Mouse (Mus musculus): Measurements from ENCODE around the gene Myo16. TPM values are rescaled to one million over a fixed set of nuclear protein-coding genes. Genes with fewer than 3 reads are reported as not detected.

Gene Myo16
- polyA plus RNA-seq, 1 experiment from 2014 or later, result not detected

DNA sequence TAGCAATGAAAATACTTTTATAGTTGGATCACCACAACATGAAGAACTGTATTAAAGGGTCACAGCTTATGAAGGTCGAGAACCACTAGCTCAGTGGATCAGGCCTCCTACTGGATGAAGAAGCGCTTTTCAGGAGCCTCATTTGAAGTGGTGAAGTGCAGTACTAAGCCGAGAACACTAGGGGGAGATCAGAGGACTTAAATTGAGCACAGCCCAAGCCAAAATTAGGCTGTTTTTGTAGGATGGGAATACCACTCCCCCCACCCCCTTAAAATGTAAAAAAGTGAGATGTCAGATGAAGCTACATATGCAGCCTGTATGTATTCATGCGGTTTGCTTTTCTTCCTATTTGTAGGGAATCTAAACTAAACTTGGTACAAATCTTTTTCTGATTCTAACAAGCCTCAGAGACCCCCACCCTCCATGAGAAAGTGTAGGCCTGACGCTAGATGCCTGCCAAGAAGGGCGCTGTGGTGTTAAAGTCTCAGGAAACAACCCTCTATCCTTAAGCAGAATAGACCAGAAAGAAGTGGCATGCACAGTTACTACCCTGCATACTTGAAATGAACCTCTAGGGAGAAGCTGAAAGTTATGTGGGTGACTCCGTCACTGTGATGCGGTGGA lies 77.1 kb downstream of the Myo16 start:
- 46% methylated on average over 8 of the region's 8 CpGs for WGBS (ENCODE audit: insufficient replicate concordance)
- H3K9ac ChIP-seq, result no peak overlapping the region
- no peak overlapping the region for H3K4me3 ChIP-seq (replicated peaks)
- H3K9me3 ChIP-seq (replicated peaks), result no peaks in the 10 kb centered on the region
- no peak overlapping the region for H3K27ac ChIP-seq
- H3K27me3 ChIP-seq, result no peaks in the 10 kb centered on the region
- H3K36me3 ChIP-seq, result no peaks in the 10 kb centered on the region
- DNase-seq (peak; percentile 3), ATAC-seq (ENCODE audit: low read depth) (no peak)
- H3K4me1 ChIP-seq (replicated peaks), result no peaks in the 10 kb centered on the region
- H3K4me2 ChIP-seq, result no peak overlapping the region

DNA sequence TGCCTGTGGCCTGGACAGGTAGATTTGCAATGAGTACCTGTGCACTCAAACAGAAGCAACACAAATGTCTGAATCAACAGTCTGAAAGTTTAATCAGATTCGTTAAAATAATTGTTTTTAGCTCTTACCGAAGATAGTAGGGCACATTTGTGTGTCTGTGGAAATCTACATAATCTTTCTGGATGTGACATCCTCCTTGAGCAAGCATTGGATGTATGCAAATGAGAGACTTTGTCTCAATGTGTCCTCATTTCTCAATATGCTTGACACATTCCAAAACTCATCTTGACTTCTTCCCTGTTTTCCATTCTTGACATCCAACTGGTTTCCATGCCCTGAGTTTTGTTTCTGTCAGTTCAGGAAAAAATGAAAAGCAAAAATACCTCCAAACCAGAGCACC lies 80.8 kb downstream of the Myo16 start:
- no peak overlapping the region for H3K4me3 ChIP-seq (replicated peaks)
- no peak overlapping the region for H3K27ac ChIP-seq
- no peaks in the 10 kb centered on the region for H3K9me3 ChIP-seq (replicated peaks)
- WGBS (ENCODE audit: insufficient replicate concordance), result 55% methylated on average over 2 of the region's 2 CpGs
- H3K9ac ChIP-seq, result no peak overlapping the region
- ATAC-seq (ENCODE audit: low read depth), result no peak
- DNase-seq, result no peak
- no peak overlapping the region for H3K4me2 ChIP-seq
- no peaks in the 10 kb centered on the region for H3K27me3 ChIP-seq
- no peaks in the 10 kb centered on the region for H3K4me1 ChIP-seq (replicated peaks)
- H3K36me3 ChIP-seq, result no peaks in the 10 kb centered on the region

- H3K27ac ChIP-seq, result no peak overlapping the region
- WGBS (ENCODE audit: insufficient replicate concordance), result 35% methylated on average over 3 of the region's 3 CpGs
- no peak overlapping the region for H3K9ac ChIP-seq
These were observed 89.6 kb downstream of the Myo16 start for GRCm38 (mm10) chr8:10243344-10243743.

GRCm38 (mm10) chr8:10249156-10249555 lies 95.4 kb downstream of the Myo16 start:
- ATAC-seq (ENCODE audit: low read depth), result no peak

More at GRCm38 (mm10) chr8:10243344-10243743, 89.6 kb downstream of the Myo16 start:
- H3K4me2 ChIP-seq, result no peak overlapping the region
- no peaks in the 10 kb centered on the region for H3K9me3 ChIP-seq (replicated peaks)
- no peak overlapping the region for H3K4me3 ChIP-seq (replicated peaks)
- H3K27me3 ChIP-seq, result no peaks in the 10 kb centered on the region
- no peaks in the 10 kb centered on the region for H3K36me3 ChIP-seq
- ATAC-seq (ENCODE audit: low read depth), result no peak
- DNase-seq, result no peak
- no peaks in the 10 kb centered on the region for H3K4me1 ChIP-seq (replicated peaks)

DNA sequence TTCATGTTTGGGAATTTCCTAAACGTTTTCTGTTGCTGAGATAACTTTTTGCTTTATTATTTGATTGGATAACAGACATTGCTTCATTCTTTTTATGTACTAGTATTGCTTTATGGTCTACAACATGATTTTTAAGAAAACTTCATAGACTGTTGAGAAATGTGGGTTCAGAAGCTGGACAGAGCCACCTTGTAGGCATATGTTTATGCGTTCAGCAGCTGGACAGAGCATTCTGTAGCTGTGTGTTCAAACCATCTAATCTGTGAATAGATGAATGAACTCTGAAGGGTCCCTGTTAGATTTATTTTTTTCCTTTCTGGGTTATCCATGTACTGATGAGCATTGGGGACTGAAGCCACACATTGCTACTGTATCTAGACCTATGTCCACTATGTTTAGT lies 102.0 kb downstream of the Myo16 start:
- DNase-seq (no peak), ATAC-seq (ENCODE audit: low read depth) (no peak)
- no peaks in the 10 kb centered on the region for H3K27me3 ChIP-seq
- no peak overlapping the region for H3K9ac ChIP-seq
- H3K4me2 ChIP-seq, result no peak overlapping the region
- no peaks in the 10 kb centered on the region for H3K4me1 ChIP-seq (replicated peaks)
- no peak overlapping the region for H3K4me3 ChIP-seq (replicated peaks)
- 43% methylated on average over 2 of the region's 2 CpGs for WGBS (ENCODE audit: insufficient replicate concordance)
- H3K27ac ChIP-seq, result no peak overlapping the region
- H3K36me3 ChIP-seq, result no peaks in the 10 kb centered on the region
- H3K9me3 ChIP-seq (replicated peaks), result no peaks in the 10 kb centered on the region

More at GRCm38 (mm10) chr8:10249156-10249555, 95.4 kb downstream of the Myo16 start:
- Histone ChIP-seq H3K4me2 (no peak overlapping the region), H3K4me1 (replicated peaks) (no peaks in the 10 kb centered on the region), H3K9me3 (replicated peaks) (no peaks in the 10 kb centered on the region), H3K36me3 (no peaks in the 10 kb centered on the region), H3K4me3 (replicated peaks) (no peak overlapping the region), H3K27ac (no peak overlapping the region), H3K9ac (no peak overlapping the region), H3K27me3 (peaks cover 13% of the 10 kb centered on the region)
- 15% methylated on average over 15 of the region's 15 CpGs for WGBS (ENCODE audit: insufficient replicate concordance)
- DNase-seq, result no peak

DNA sequence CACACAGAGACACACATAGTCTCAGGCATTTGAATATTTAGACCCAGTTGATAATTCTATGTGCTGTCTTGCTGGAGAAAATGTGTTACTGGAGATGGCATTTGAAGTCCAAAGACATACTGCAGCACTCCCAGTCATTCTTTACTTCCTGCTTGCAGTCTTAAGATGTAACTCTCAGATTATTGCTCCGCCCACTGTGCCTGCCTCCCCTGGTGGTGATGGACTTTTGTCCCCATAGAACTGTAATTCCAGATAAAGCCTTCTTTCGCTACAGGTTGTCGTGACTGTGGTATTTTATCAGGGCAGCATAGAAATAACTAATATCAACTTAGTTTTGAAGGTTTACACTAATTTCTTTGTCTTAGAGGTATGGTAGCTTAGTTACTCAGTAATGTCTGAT lies 102.9 kb downstream of the Myo16 start:
- H3K9me3 ChIP-seq (replicated peaks), result no peaks in the 10 kb centered on the region
- H3K4me3 ChIP-seq (replicated peaks), result no peak overlapping the region
- no peaks in the 10 kb centered on the region for H3K36me3 ChIP-seq
- DNase-seq, result no peak
- H3K9ac ChIP-seq, result no peak overlapping the region
- no peak for ATAC-seq (ENCODE audit: low read depth)
- WGBS (ENCODE audit: insufficient replicate concordance), result 47% methylated on average over 3 of the region's 3 CpGs
- H3K27me3 ChIP-seq, result no peaks in the 10 kb centered on the region
- no peak overlapping the region for H3K27ac ChIP-seq
- no peak overlapping the region for H3K4me2 ChIP-seq
- no peaks in the 10 kb centered on the region for H3K4me1 ChIP-seq (replicated peaks)

DNA sequence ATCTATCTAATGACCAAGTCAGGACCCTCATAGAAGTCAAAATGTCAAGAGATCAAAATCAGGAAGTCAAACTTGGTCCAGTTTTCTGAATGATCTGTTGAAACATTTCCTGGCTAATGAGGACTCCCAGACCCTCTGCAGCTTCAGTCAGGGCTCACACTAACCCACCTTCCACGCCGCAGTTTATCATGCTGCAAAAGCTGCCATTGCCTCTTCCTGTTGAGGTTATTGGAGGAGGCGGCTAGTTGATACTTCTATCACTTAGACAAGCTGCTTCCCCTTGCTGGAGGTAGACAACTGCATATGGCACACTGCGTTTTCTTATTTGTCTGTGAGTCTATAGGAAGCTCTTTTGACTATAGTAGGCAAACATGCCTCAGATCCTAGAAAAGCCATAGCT lies 116.4 kb downstream of the Myo16 start:
- H3K27ac ChIP-seq, result no peak overlapping the region

GRCm38 (mm10) chr8:10292600-10292999 lies 138.9 kb downstream of the Myo16 start:
- H3K4me1 ChIP-seq (replicated peaks), result no peaks in the 10 kb centered on the region
- H3K9ac ChIP-seq, result no peak overlapping the region
- WGBS (ENCODE audit: insufficient replicate concordance), result 32% methylated on average over 4 of the region's 4 CpGs
- ATAC-seq (ENCODE audit: low read depth) (no peak), DNase-seq (no peak)
- no peaks in the 10 kb centered on the region for H3K27me3 ChIP-seq
- no peak overlapping the region for H3K4me3 ChIP-seq (replicated peaks)
- no peaks in the 10 kb centered on the region for H3K36me3 ChIP-seq
- no peaks in the 10 kb centered on the region for H3K9me3 ChIP-seq (replicated peaks)
- no peak overlapping the region for H3K4me2 ChIP-seq
- no peak overlapping the region for H3K27ac ChIP-seq

More for the DNA sequence above, 116.4 kb downstream of the Myo16 start:
- Histone ChIP-seq H3K36me3 (no peaks in the 10 kb centered on the region), H3K4me2 (no peak overlapping the region), H3K9me3 (replicated peaks) (no peaks in the 10 kb centered on the region), H3K9ac (no peak overlapping the region), H3K27me3 (no peaks in the 10 kb centered on the region), H3K4me1 (replicated peaks) (no peaks in the 10 kb centered on the region), H3K4me3 (replicated peaks) (no peak overlapping the region)
- 23% methylated on average over 4 of the region's 4 CpGs for WGBS (ENCODE audit: insufficient replicate concordance)
- no peak for ATAC-seq (ENCODE audit: low read depth)
- no peak for DNase-seq

DNA sequence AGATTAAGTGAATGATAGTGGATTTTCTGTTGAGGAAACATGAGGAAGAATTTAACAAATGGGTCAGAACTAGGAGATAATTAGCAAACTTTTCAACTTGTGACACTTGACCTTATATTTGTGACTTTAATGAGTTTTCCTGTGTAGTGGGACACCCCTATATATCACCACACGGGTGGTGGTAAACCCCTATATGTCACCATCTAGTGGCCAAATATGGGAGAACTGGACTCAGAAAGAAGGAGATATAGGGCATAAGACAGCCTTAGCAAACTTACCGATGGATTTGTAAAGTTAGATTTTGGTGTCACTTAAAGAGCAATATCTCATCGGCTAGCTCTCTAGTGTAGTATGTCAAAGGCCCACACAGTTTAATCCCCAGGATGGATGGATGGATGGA lies 147.1 kb downstream of the Myo16 start:
- DNase-seq, result no peak
- no peaks in the 10 kb centered on the region for H3K27me3 ChIP-seq

DNA sequence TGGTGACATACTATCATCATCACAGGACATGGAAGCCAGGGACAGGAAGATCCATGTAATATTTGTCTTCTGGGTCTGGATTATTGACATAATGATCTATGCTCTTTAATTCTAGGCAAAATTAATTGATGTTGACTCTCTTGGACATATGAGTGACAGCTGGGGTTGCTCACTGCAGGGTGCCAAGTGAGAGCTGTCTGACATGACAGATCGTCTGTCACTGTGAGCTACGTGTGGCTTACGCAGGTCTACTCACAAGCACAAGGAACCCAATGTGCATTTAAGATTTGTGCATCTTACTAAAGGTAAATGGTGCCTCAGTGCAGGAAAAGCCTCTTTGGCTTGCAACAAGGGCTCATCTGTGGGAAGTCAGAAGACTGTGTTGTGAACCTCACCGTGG lies 149.3 kb downstream of the Myo16 start:
- Histone ChIP-seq H3K27ac (no peak overlapping the region), H3K4me3 (replicated peaks) (no peak overlapping the region), H3K4me1 (replicated peaks) (no peaks in the 10 kb centered on the region), H3K36me3 (no peaks in the 10 kb centered on the region), H3K27me3 (no peaks in the 10 kb centered on the region), H3K4me2 (no peak overlapping the region), H3K9ac (no peak overlapping the region), H3K9me3 (replicated peaks) (no peaks in the 10 kb centered on the region)
- DNase-seq (no peak), ATAC-seq (ENCODE audit: low read depth) (no peak)
- WGBS (ENCODE audit: insufficient replicate concordance), result 61% methylated on average over 4 of the region's 4 CpGs

More for the DNA sequence above, 147.1 kb downstream of the Myo16 start:
- H3K27ac ChIP-seq, result no peak overlapping the region
- H3K9me3 ChIP-seq (replicated peaks), result no peaks in the 10 kb centered on the region
- no peak overlapping the region for H3K9ac ChIP-seq
- no peak overlapping the region for H3K4me3 ChIP-seq (replicated peaks)
- WGBS (ENCODE audit: insufficient replicate concordance), result 33% methylated on average over 3 of the region's 3 CpGs
- no peak for ATAC-seq (ENCODE audit: low read depth)
- no peak overlapping the region for H3K4me2 ChIP-seq
- H3K36me3 ChIP-seq, result no peaks in the 10 kb centered on the region
- no peaks in the 10 kb centered on the region for H3K4me1 ChIP-seq (replicated peaks)

DNA sequence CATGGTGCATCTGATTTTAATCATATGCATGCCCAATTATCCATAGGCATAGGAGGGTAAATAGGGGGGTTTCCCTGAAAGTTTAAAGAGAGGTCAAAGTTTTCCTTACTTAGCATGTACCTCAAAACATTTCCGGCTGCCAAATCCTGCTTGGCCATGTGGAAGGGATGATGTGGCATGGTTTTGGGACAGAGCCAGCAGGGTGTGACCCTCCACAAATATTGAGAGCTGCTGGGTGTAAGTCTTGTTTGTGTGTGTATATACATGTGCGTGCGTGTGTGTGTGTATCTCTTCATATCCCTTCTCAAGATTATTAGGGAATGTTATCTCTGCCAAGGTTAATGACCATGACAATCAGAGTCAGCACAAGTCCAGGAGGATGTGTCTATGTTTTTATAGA lies 150.3 kb downstream of the Myo16 start:
- Histone ChIP-seq H3K4me1 (replicated peaks) (no peaks in the 10 kb centered on the region), H3K36me3 (no peaks in the 10 kb centered on the region), H3K27ac (no peak overlapping the region), H3K27me3 (no peaks in the 10 kb centered on the region), H3K9ac (no peak overlapping the region), H3K9me3 (replicated peaks) (no peaks in the 10 kb centered on the region), H3K4me2 (no peak overlapping the region), H3K4me3 (replicated peaks) (no peak overlapping the region)
- ATAC-seq (ENCODE audit: low read depth), result no peak
- 67% methylated on average over 3 of the region's 3 CpGs for WGBS (ENCODE audit: insufficient replicate concordance)
- DNase-seq, result no peak

GRCm38 (mm10) chr8:10304721-10305120 lies 151.0 kb downstream of the Myo16 start:
- Histone ChIP-seq H3K27ac (no peak overlapping the region), H3K9ac (no peak overlapping the region), H3K4me1 (replicated peaks) (no peaks in the 10 kb centered on the region), H3K4me2 (no peak overlapping the region), H3K9me3 (replicated peaks) (no peaks in the 10 kb centered on the region), H3K36me3 (no peaks in the 10 kb centered on the region), H3K27me3 (no peaks in the 10 kb centered on the region), H3K4me3 (replicated peaks) (no peak overlapping the region)
- no peak for DNase-seq
- no peak for ATAC-seq (ENCODE audit: low read depth)
- 62% methylated on average over 1 of the region's 1 CpGs for WGBS (ENCODE audit: insufficient replicate concordance)
